In the genomic region with DNA sequence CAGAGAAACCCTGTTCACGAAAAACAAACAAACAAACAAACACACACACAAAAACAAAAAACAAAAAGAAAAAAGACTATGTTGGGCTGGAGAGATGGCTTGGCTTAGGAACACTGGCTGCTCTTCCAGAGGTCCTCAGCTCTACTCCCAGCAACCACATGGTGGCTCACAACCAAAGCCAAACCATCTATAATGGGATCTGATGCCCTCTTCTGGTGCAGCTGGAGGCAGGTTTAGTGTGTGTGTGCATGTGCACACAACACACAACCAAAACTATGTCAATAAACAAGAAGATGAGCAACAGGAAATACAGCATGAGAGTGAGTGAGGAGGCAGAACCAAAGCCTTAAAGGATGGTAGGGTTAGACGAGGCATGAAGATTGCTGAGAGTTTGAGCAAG, we compare ENCODE assay signal across 28 mouse cellular contexts. TPM values are rescaled to one million over a fixed set of nuclear protein-coding genes. Genes with fewer than 3 reads are reported as not detected.
DNase-seq lines count a peak whose midpoint lies in the region; ATAC-seq and TF ChIP-seq lines count a peak whose summit lies in the region.
"Had no signal": no experiment of that assay in that cellular context is flagged by ENCODE, and none has a peak within 500 bp of the region (broad histone marks: within the 10 kb centered on the region; RNA-seq: fewer than 3 reads in every experiment).

No protein-coding gene starts in this region.

- peak; percentile 19 for TF ChIP-seq RAD21 in MEL (IDR thresholded peaks at IDR 0.05; ENCODE audit: low read depth, low read length)

- no peak for TF ChIP-seq POLR2A in MEL (IDR thresholded peaks at IDR 0.05; ENCODE audit: control insufficient read depth in 1 of 2, insufficient read depth in 1 of 2, low read depth in 1 of 2, low read length in 2 of 2, poor library complexity in 1 of 2)
- TF ChIP-seq POLR2A in small intestine, adult 2 months (IDR thresholded peaks at IDR 0.05; ENCODE audit: low read depth, low read length) = no peak

- H3K4me2 ChIP-seq in hindbrain, postnatal 0 days (ENCODE audit: low read depth, low read length) = no peak overlapping the region
- H3K4me2 ChIP-seq in lung, postnatal 0 days (replicated peaks; ENCODE audit: low read depth, low read length) = no peak overlapping the region
- H3K4me2 ChIP-seq: embryonic facial prominence, embryonic 13.5 days; heart, embryonic 12.5 days; hindbrain, embryonic 15.5 days; liver, embryonic 13.5 days had no signal

- no peak for DNase-seq in hindbrain, postnatal 0 days (ENCODE audit: low spot score)
- DNase-seq in hindbrain, embryonic 10.5 days (ENCODE audit: low spot score) = no peak
- DNase-seq in lung, postnatal 0 days (ENCODE audit: low spot score) = no peak
- no peak for DNase-seq in lung, postnatal 36 days
- DNase-seq in MEL (ENCODE audit: low read depth, low spot score) = peak; percentile 58
- DNase-seq in cerebellum, postnatal 25 days = no peak
- DNase-seq: cerebellum, adult 11 months; cerebellum, postnatal 10 days; kidney, adult 18-20 months; kidney, postnatal 10 days; liver, embryonic 13.5 days; lung, postnatal 10 days; thymus, postnatal 25 days had no signal

- H3K4me1 ChIP-seq in hindbrain, postnatal 0 days (ENCODE audit: insufficient read depth, low read length) = peaks cover 10% of the 10 kb centered on the region
- H3K4me1 ChIP-seq in hindbrain, embryonic 10.5 days (replicated peaks) = peaks cover 22% of the 10 kb centered on the region
- H3K4me1 ChIP-seq in lung, postnatal 0 days (ENCODE audit: insufficient read depth, low read depth, low read length) = peaks cover 7% of the 10 kb centered on the region
- H3K4me1 ChIP-seq in MEL (ENCODE audit: control insufficient read depth in 1 of 2, insufficient read depth in 2 of 2, low read length in 2 of 2) = peaks cover 13 to 37% of the 10 kb centered on the region in 2 experiments
- peaks cover 10% of the 10 kb centered on the region; the same call in 1 of the 2 replicates for H3K4me1 ChIP-seq in small intestine, adult 2 months (ENCODE audit: control insufficient read depth, insufficient read depth, insufficient read length, low read length)

- ATAC-seq in hindbrain, postnatal 0 days = no peak
- no peak for ATAC-seq in lung, postnatal 0 days
- no peak for ATAC-seq in cerebellum, adult (ENCODE audit: insufficient number of reproducible peaks, low FRiP score, low TSS enrichment)
- ATAC-seq: forebrain, embryonic 16.5 days; midbrain, embryonic 16.5 days had no signal

- no peaks in the 10 kb centered on the region for H3K36me3 ChIP-seq in hindbrain, postnatal 0 days (ENCODE audit: insufficient read depth, low read length)
- peaks cover 4% of the 10 kb centered on the region; the same call in 1 of the 2 replicates for H3K36me3 ChIP-seq in hindbrain, embryonic 10.5 days
- H3K36me3 ChIP-seq in lung, postnatal 0 days (ENCODE audit: insufficient read depth, low read length) = no peaks in the 10 kb centered on the region
- peaks cover 0 to 31% of the 10 kb centered on the region in 2 experiments; a peak in 2 of 4 replicates for H3K36me3 ChIP-seq in MEL (ENCODE audit: control insufficient read depth in 1 of 2, insufficient read depth in 2 of 2, low read length in 2 of 2)
- H3K36me3 ChIP-seq in small intestine, adult 2 months (ENCODE audit: control insufficient read depth, insufficient read depth, low read length) = no peaks in the 10 kb centered on the region
- H3K36me3 ChIP-seq: hindbrain, embryonic 15.5 days had no signal

- no peak overlapping the region for H3K4me3 ChIP-seq in hindbrain, postnatal 0 days (ENCODE audit: low read length)
- no peak overlapping the region for H3K4me3 ChIP-seq in hindbrain, embryonic 10.5 days
- no peak overlapping the region for H3K4me3 ChIP-seq in lung, postnatal 0 days (ENCODE audit: low read depth, low read length)
- no peak overlapping the region for H3K4me3 ChIP-seq in MEL (ENCODE audit: control insufficient read depth in 1 of 2, insufficient read depth in 1 of 2, low read depth in 2 of 2, low read length in 2 of 2)
- H3K4me3 ChIP-seq in small intestine, adult 2 months (ENCODE audit: low read depth, low read length) = no peak overlapping the region
- H3K4me3 ChIP-seq: embryonic facial prominence, embryonic 13.5 days; heart, embryonic 12.5 days; hindbrain, embryonic 15.5 days; liver, embryonic 13.5 days had no signal

- 84% methylated on average over 2 of the region's 2 CpGs for WGBS in hindbrain, postnatal 0 days
- WGBS in hindbrain, embryonic 10.5 days = 81% methylated on average over 2 of the region's 2 CpGs
- 70% methylated on average over 2 of the region's 2 CpGs for WGBS in lung, postnatal 0 days
- 86% methylated on average over 2 of the region's 2 CpGs for WGBS in small intestine, adult 2 months

- TF ChIP-seq CTCF in hindbrain, postnatal 0 days (IDR thresholded peaks at IDR 0.05; ENCODE audit: low read depth) = peak; percentile 38; the same call in 1 of the 2 replicates
- TF ChIP-seq CTCF in lung, postnatal 0 days (IDR thresholded peaks at IDR 0.05) = peak; percentile 49
- TF ChIP-seq CTCF in MEL (IDR thresholded peaks at IDR 0.05 in 2 of 3, conservative IDR thresholded peaks at IDR 0.05 in 1 of 3; ENCODE audit: control insufficient read depth in 1 of 3, insufficient read depth in 1 of 3, low read depth in 2 of 3, low read length in 3 of 3, poor library complexity in 1 of 3, severe bottlenecking in 1 of 3) = peak; percentile 13 to 85 (median 45); a peak in 4 of 6 replicates
- TF ChIP-seq CTCF in small intestine, adult 2 months (IDR thresholded peaks at IDR 0.05; ENCODE audit: extremely low read depth, insufficient read length, insufficient replicate concordance, low read depth, low read length) = no peak

- H3K27me3 ChIP-seq in hindbrain, postnatal 0 days (ENCODE audit: insufficient read depth, low read length) = no peaks in the 10 kb centered on the region
- no peaks in the 10 kb centered on the region; the same call in 1 of the 2 replicates for H3K27me3 ChIP-seq in hindbrain, embryonic 10.5 days (ENCODE audit: insufficient read depth, poor library complexity, severe bottlenecking)
- no peaks in the 10 kb centered on the region; the same call in 1 of the 2 replicates for H3K27me3 ChIP-seq in lung, postnatal 0 days (replicated peaks; ENCODE audit: insufficient read depth, low read length)
- H3K27me3 ChIP-seq in MEL (ENCODE audit: control insufficient read depth in 1 of 2, insufficient read depth in 2 of 2, low read length in 2 of 2) = no peaks in the 10 kb centered on the region
- H3K27me3 ChIP-seq in small intestine, adult 2 months (ENCODE audit: control insufficient read depth, insufficient read depth, low read length) = no peaks in the 10 kb centered on the region
- H3K27me3 ChIP-seq: heart, embryonic 12.5 days; hindbrain, embryonic 15.5 days; liver, embryonic 13.5 days had no signal

- TF ChIP-seq EP300 in lung, postnatal 0 days (IDR thresholded peaks at IDR 0.05) = no peak
- TF ChIP-seq EP300 in MEL (IDR thresholded peaks at IDR 0.05; ENCODE audit: low read depth in 1 of 2, low read length in 2 of 2) = no peak

- H3K9ac ChIP-seq in hindbrain, postnatal 0 days (replicated peaks; ENCODE audit: low read length) = no peak overlapping the region
- H3K9ac ChIP-seq in lung, postnatal 0 days (replicated peaks; ENCODE audit: low read depth) = no peak overlapping the region
- H3K9ac ChIP-seq in MEL (ENCODE audit: control insufficient read depth, low read depth, low read length, poor library complexity, severe bottlenecking) = no peak overlapping the region
- H3K9ac ChIP-seq: embryonic facial prominence, embryonic 13.5 days; heart, embryonic 12.5 days; hindbrain, embryonic 15.5 days; liver, embryonic 13.5 days had no signal

- H3K79me2 ChIP-seq in MEL (ENCODE audit: control insufficient read depth, insufficient read depth, low read length, poor library complexity) = peaks cover 15% of the 10 kb centered on the region

- no peaks in the 10 kb centered on the region for H3K9me3 ChIP-seq in hindbrain, postnatal 0 days (ENCODE audit: low read length)
- H3K9me3 ChIP-seq in hindbrain, embryonic 10.5 days = no peaks in the 10 kb centered on the region
- H3K9me3 ChIP-seq in lung, postnatal 0 days (ENCODE audit: low read length) = no peaks in the 10 kb centered on the region
- H3K9me3 ChIP-seq in MEL (replicated peaks; ENCODE audit: insufficient read depth, low read length) = no peaks in the 10 kb centered on the region
- H3K9me3 ChIP-seq: embryonic facial prominence, embryonic 13.5 days; heart, embryonic 12.5 days; hindbrain, embryonic 15.5 days; liver, embryonic 13.5 days had no signal

- no peak overlapping the region for H3K27ac ChIP-seq in hindbrain, postnatal 0 days
- H3K27ac ChIP-seq in hindbrain, embryonic 10.5 days = no peak overlapping the region
- no peak overlapping the region for H3K27ac ChIP-seq in lung, postnatal 0 days (ENCODE audit: low read length)
- H3K27ac ChIP-seq in MEL (ENCODE audit: control insufficient read depth, low read depth, low read length) = no peak overlapping the region
- H3K27ac ChIP-seq in small intestine, adult 2 months (ENCODE audit: insufficient read depth, low read depth, low read length) = peak overlapping the region; percentile 93; the same call in 1 of the 2 replicates
- H3K27ac ChIP-seq: embryonic facial prominence, embryonic 13.5 days; hindbrain, embryonic 15.5 days; liver, embryonic 13.5 days had no signal

RNA-seq across cellular contexts. Expression of gene Snf8, which starts 3.0 kb away (rescaled TPM):
- total RNA-seq in hindbrain, postnatal 0 days (2014; rRNA removed) = 18.6 and 21.4 TPM in 2 replicates
- 114 and 115 TPM in 2 replicates for polyA plus RNA-seq in hindbrain, postnatal 0 days (2015; fragmentation: Nextera tagmentation; extraction: Ambion mirVana)
- polyA plus RNA-seq in hindbrain, embryonic 10.5 days (2016; fragmentation: Nextera tagmentation; extraction: Ambion mirVana) = 118 and 126 TPM in 2 replicates
- polyA plus RNA-seq in lung, postnatal 0 days (2015; fragmentation: Nextera tagmentation; extraction: Ambion mirVana) = 72.9 and 77.9 TPM in 2 replicates
- total RNA-seq in MEL (2012; rRNA removed) = 135 and 137 TPM in 2 replicates
- 100 to 1,000 TPM in 1 of 2 experiments, not detected in 1; 183 TPM for polyA plus RNA-seq in MEL (2012; ENCODE audit: insufficient read depth in 1 of 2, insufficient read length in 2 of 2, low read depth in 1 of 2, low replicate concordance in 2 of 2, missing spikeins in 1 of 2)
- polyA plus RNA-seq in small intestine, adult 2 months (2012; rRNA removed) = 14.7 and 30.8 TPM in 2 replicates

RNA-seq across cellular contexts. Expression of gene Gip, which starts 7.4 kb away (rescaled TPM):
- total RNA-seq in hindbrain, postnatal 0 days (2014; rRNA removed) = not detected in 2 replicates
- polyA plus RNA-seq in hindbrain, postnatal 0 days (2015; fragmentation: Nextera tagmentation; extraction: Ambion mirVana) = not detected in 2 replicates
- polyA plus RNA-seq in hindbrain, embryonic 10.5 days (2016; fragmentation: Nextera tagmentation; extraction: Ambion mirVana) = not detected in 2 replicates
- polyA plus RNA-seq in lung, postnatal 0 days (2015; fragmentation: Nextera tagmentation; extraction: Ambion mirVana) = not detected in 2 replicates
- total RNA-seq in MEL (2012; rRNA removed) = 3.8 and 5.0 TPM in 2 replicates
- 1 to 10 TPM in 1 of 2 experiments, not detected in 1; 7.0 TPM for polyA plus RNA-seq in MEL (2012; ENCODE audit: insufficient read depth in 1 of 2, insufficient read length in 2 of 2, low read depth in 1 of 2, low replicate concordance in 2 of 2, missing spikeins in 1 of 2)
- 25.4 and 44.6 TPM in 2 replicates for polyA plus RNA-seq in small intestine, adult 2 months (2012; rRNA removed)
- total RNA-seq: adrenal gland, postnatal 14 days; gastrocnemius, adult 18-20 months; gastrocnemius, postnatal 4 days; heart, postnatal 25 days; layer of hippocampus, adult 8-10 months; megakaryocyte-erythroid progenitor cell, adult 5-6 weeks had no signal
- polyA plus RNA-seq: brain, embryonic 14.5 days; embryonic facial prominence, embryonic 13.5 days; forebrain, embryonic 16.5 days; heart, embryonic 12.5 days; hindbrain, embryonic 15.5 days; limb, embryonic 11.5 days; liver, embryonic 13.5 days; midbrain, embryonic 16.5 days had no signal

RNA-seq across cellular contexts. Expression of gene Igf2bp1, which starts 26.0 kb away (rescaled TPM):
- total RNA-seq in hindbrain, postnatal 0 days (2014; rRNA removed) = 4.1 and 5.3 TPM in 2 replicates
- 2.8 and 3.5 TPM in 2 replicates for polyA plus RNA-seq in hindbrain, postnatal 0 days (2015; fragmentation: Nextera tagmentation; extraction: Ambion mirVana)
- polyA plus RNA-seq in hindbrain, embryonic 10.5 days (2016; fragmentation: Nextera tagmentation; extraction: Ambion mirVana) = 167 and 186 TPM in 2 replicates
- 4.3 and 6.1 TPM in 2 replicates for polyA plus RNA-seq in lung, postnatal 0 days (2015; fragmentation: Nextera tagmentation; extraction: Ambion mirVana)
- total RNA-seq in MEL (2012; rRNA removed) = 0.03 and 0.15 TPM in 2 replicates
- not detected for polyA plus RNA-seq in MEL (2012; ENCODE audit: insufficient read depth in 1 of 2, insufficient read length in 2 of 2, low read depth in 1 of 2, low replicate concordance in 2 of 2, missing spikeins in 1 of 2)
- 0.11 TPM in 1 of 2 replicates, not detected in the other for polyA plus RNA-seq in small intestine, adult 2 months (2012; rRNA removed)
- total RNA-seq: gastrocnemius, adult 18-20 months; layer of hippocampus, adult 8-10 months had no signal

RNA-seq across cellular contexts. Expression of gene Ube2z, which starts 33.5 kb away (rescaled TPM):
- total RNA-seq in hindbrain, postnatal 0 days (2014; rRNA removed) = 48.2 and 50.1 TPM in 2 replicates
- 30.3 and 32.9 TPM in 2 replicates for polyA plus RNA-seq in hindbrain, postnatal 0 days (2015; fragmentation: Nextera tagmentation; extraction: Ambion mirVana)
- polyA plus RNA-seq in hindbrain, embryonic 10.5 days (2016; fragmentation: Nextera tagmentation; extraction: Ambion mirVana) = 28.6 and 28.7 TPM in 2 replicates
- polyA plus RNA-seq in lung, postnatal 0 days (2015; fragmentation: Nextera tagmentation; extraction: Ambion mirVana) = 29.6 and 31.6 TPM in 2 replicates
- 55.3 and 56.8 TPM in 2 replicates for total RNA-seq in MEL (2012; rRNA removed)
- polyA plus RNA-seq in MEL (2012; ENCODE audit: insufficient read depth in 1 of 2, insufficient read length in 2 of 2, low read depth in 1 of 2, low replicate concordance in 2 of 2, missing spikeins in 1 of 2) = 10 to 100 TPM in 1 of 2 experiments, not detected in 1; 58.5 TPM
- 12.1 and 23.0 TPM in 2 replicates for polyA plus RNA-seq in small intestine, adult 2 months (2012; rRNA removed)

RNA-seq across cellular contexts. Expression of gene Atp5g1, which starts 43.8 kb away (rescaled TPM):
- 703 and 894 TPM in 2 replicates for total RNA-seq in hindbrain, postnatal 0 days (2014; rRNA removed)
- polyA plus RNA-seq in hindbrain, postnatal 0 days (2015; fragmentation: Nextera tagmentation; extraction: Ambion mirVana) = 1,232 and 1,324 TPM in 2 replicates
- polyA plus RNA-seq in hindbrain, embryonic 10.5 days (2016; fragmentation: Nextera tagmentation; extraction: Ambion mirVana) = 582 and 586 TPM in 2 replicates
- 324 and 382 TPM in 2 replicates for polyA plus RNA-seq in lung, postnatal 0 days (2015; fragmentation: Nextera tagmentation; extraction: Ambion mirVana)
- 1,306 and 1,519 TPM in 2 replicates for total RNA-seq in MEL (2012; rRNA removed)
- polyA plus RNA-seq in MEL (2012; ENCODE audit: insufficient read depth in 1 of 2, insufficient read length in 2 of 2, low read depth in 1 of 2, low replicate concordance in 2 of 2, missing spikeins in 1 of 2) = 1,000 to 10,000 TPM in 1 of 2 experiments, not detected in 1; 1,694 TPM
- polyA plus RNA-seq in small intestine, adult 2 months (2012; rRNA removed) = 732 and 1,031 TPM in 2 replicates

Comparison
In these comparisons a context has a peak if more than half of its experiments do, and no peak if none do; other contexts are left out.
1. RNA of gene Igf2bp1, which starts 26.0 kb away (polyA plus RNA-seq): 167 to 186 TPM in hindbrain, embryonic 10.5 days; 4.3 to 6.1 TPM in lung, postnatal 0 days, 2.8 to 3.5 TPM in hindbrain, postnatal 0 days, not detected in MEL and 0.11 TPM in small intestine, adult 2 months; every median in the first group is over 10 times any median in the second.